Comparison of ENCODE assay signal across 40 mouse cellular contexts in the genomic region with DNA sequence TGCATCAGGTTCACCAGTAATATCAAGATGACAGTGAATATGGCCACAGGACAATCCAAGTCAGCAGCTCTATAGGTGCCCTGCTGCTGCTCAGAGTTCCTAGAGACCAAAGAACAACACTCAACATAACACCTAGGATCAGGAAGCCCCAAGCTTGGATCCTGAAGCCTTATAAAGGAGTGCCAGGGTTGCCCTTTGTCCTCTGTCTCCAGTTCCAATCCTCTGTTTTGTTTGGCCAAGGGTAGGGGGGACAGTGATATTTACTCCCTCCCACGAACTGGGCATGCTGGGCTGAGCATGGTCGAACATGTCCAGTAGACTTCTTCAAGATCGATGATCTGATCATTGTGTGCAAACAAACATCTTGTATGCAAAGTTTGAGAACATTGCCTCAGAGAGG. TPM values are rescaled to one million over a fixed set of nuclear protein-coding genes. Genes with fewer than 3 reads are reported as not detected.
"Had no signal": no experiment of that assay in that cellular context is flagged by ENCODE, and none has a peak within 500 bp of the region (broad histone marks: within the 10 kb centered on the region; RNA-seq: fewer than 3 reads in every experiment).

No protein-coding gene starts in this region.

- ATAC-seq: hindbrain, postnatal 0 days; intestine, embryonic 16.5 days had no signal

- H3K27ac ChIP-seq: hindbrain, embryonic 13.5 days; hindbrain, embryonic 15.5 days; hindbrain, postnatal 0 days; kidney, embryonic 15.5 days; kidney, postnatal 0 days; limb, embryonic 10.5 days; limb, embryonic 12.5 days; liver, embryonic 13.5 days; liver, embryonic 15.5 days had no signal

- H3K9me3 ChIP-seq: hindbrain, embryonic 13.5 days; hindbrain, embryonic 15.5 days; kidney, embryonic 15.5 days; limb, embryonic 10.5 days; limb, embryonic 12.5 days; liver, embryonic 13.5 days; liver, embryonic 15.5 days had no signal

- H3K4me1 ChIP-seq: hindbrain, embryonic 13.5 days; hindbrain, embryonic 15.5 days; kidney, embryonic 15.5 days; limb, embryonic 10.5 days; limb, embryonic 12.5 days had no signal

- H3K9ac ChIP-seq: hindbrain, embryonic 13.5 days; hindbrain, embryonic 15.5 days; kidney, embryonic 15.5 days; limb, embryonic 12.5 days; liver, embryonic 13.5 days; liver, embryonic 15.5 days had no signal

- H3K27me3 ChIP-seq: hindbrain, embryonic 13.5 days; hindbrain, embryonic 15.5 days; kidney, embryonic 15.5 days; limb, embryonic 12.5 days; liver, embryonic 13.5 days; liver, embryonic 15.5 days had no signal

- H3K36me3 ChIP-seq: hindbrain, embryonic 13.5 days; hindbrain, embryonic 15.5 days; kidney, embryonic 15.5 days; limb, embryonic 10.5 days; limb, embryonic 12.5 days; liver, embryonic 13.5 days; liver, embryonic 15.5 days had no signal

- H3K4me3 ChIP-seq: hindbrain, embryonic 13.5 days; hindbrain, embryonic 15.5 days; kidney, embryonic 15.5 days; limb, embryonic 10.5 days; limb, embryonic 12.5 days; liver, embryonic 13.5 days; liver, embryonic 15.5 days had no signal

- DNase-seq: gastrocnemius, postnatal 14 days; gastrocnemius, postnatal 36 days; heart, adult 18-20 months; heart, postnatal 10 days; kidney, adult 11 months; kidney, adult 2 months; kidney, adult 9 months; kidney, postnatal 14 days; kidney, postnatal 36 days; layer of hippocampus, adult 9-11 months; layer of hippocampus, postnatal 36 days; liver, embryonic 13.5 days; lung, adult 18-20 months had no signal

- H3K4me2 ChIP-seq: heart, embryonic 11.5 days; hindbrain, embryonic 13.5 days; hindbrain, embryonic 15.5 days; kidney, embryonic 15.5 days; limb, embryonic 12.5 days; liver, embryonic 13.5 days; liver, embryonic 15.5 days had no signal

RNA-seq across cellular contexts. Expression of gene Cyp2d40, which starts 56.8 kb away (rescaled TPM):
- total RNA-seq: gastrocnemius, adult 18-20 months; gastrocnemius, adult 8-10 months; gastrocnemius, postnatal 14 days; gastrocnemius, postnatal 36 days; heart, adult 18-20 months; heart, adult 8-10 months; heart, postnatal 10 days; heart, postnatal 25 days; hematopoietic stem cell, adult 5-6 weeks; hindbrain, postnatal 0 days; layer of hippocampus, adult 18-20 months; layer of hippocampus, adult 8-10 months; layer of hippocampus, postnatal 14 days; layer of hippocampus, postnatal 36 days; left cerebral cortex, adult 18-20 months; left cerebral cortex, adult 8-10 months; left cerebral cortex, postnatal 10 days; left cerebral cortex, postnatal 25 days had no signal
- polyA plus RNA-seq: gonadal fat pad, adult 2 months; heart, embryonic 11.5 days; heart, embryonic 14.5 days; heart, embryonic 16.5 days; hindbrain, embryonic 11.5 days; hindbrain, embryonic 13.5 days; hindbrain, embryonic 15.5 days; hindbrain, postnatal 0 days; intestine, embryonic 14.5 days; kidney, embryonic 15.5 days; kidney, postnatal 0 days; limb, embryonic 10.5 days; limb, embryonic 12.5 days; liver, embryonic 13.5 days had no signal
